Mouse (Mus musculus) lung, postnatal 0 days (tissue): ENCODE data around the gene Kif28.

Experiments used
- CTCF ChIP-seq: IDR thresholded peaks from 2 replicates; pipeline ENCODE4 v1.5.1; 2016; ENCODE audit warnings: antibody characterized with exemption, mild to moderate bottlenecking
- EP300 ChIP-seq: IDR thresholded peaks from 2 replicates; pipeline ENCODE4 v1.6.1; 2016; ENCODE audit warnings: antibody characterized with exemption, mild to moderate bottlenecking, control low read depth

DNA sequence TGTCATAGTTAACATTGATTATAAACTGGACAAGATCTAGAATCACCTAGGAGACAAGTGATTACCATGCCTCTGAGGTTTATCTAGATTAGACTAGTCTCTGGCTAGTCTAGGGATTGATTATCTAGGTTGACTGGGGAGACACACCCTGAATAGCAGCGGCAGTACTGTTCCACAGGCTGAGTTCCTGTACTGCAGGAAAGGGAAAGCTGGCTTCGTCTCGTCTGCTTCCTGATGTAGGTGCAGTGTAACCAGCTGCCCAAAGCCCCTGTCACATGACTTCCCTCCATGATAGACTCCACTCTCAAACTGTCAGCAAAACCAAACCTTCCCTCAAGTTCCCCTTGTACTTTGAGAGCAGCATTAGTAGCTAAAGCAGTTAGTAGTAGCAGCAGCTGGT lies 40.9 kb downstream of the Kif28 start:
- TF ChIP-seq CTCF (no peak), EP300 (no peak)
